Mouse (Mus musculus) forebrain, embryonic 11.5 days (tissue): Measurements from ENCODE around the gene Golt1a. TPM values are rescaled to one million over a fixed set of nuclear protein-coding genes. Genes with fewer than 3 reads are reported as not detected.

ENCODE experiments used
- ATAC-seq: fragments of 200-750 bp; cut with Nextera tagmentation; replicated peaks from 2 replicates; pipeline ENCODE4 v1.8.0; 2017; ENCODE audit warnings: moderate TSS enrichment; ENCODE audit not compliant: low FRiP score
- DNase-seq: peaks from one replicate; pipeline ENCODE4 v3.0.0-alpha.2; 2017; ENCODE audit warnings: low spot score
- H3K27ac ChIP-seq: fragments of 300-500 bp; sonication (generic); 2 replicates; pipeline ENCODE4 v1.5.1; 2014; ENCODE audit warnings: low read depth, low read length
- H3K27me3 ChIP-seq: fragments of 300-500 bp; sonication (generic); 2 replicates; pipeline ENCODE4 v1.6.1; 2014; ENCODE audit warnings: mild to moderate bottlenecking, low read length, mixed read lengths; ENCODE audit not compliant: control insufficient read depth, insufficient read depth
- H3K36me3 ChIP-seq: fragments of 300-500 bp; sonication (generic); 2 replicates; pipeline ENCODE4 v1.6.1; 2014; ENCODE audit warnings: mild to moderate bottlenecking, low read length, moderate library complexity, mixed read lengths; ENCODE audit not compliant: control insufficient read depth, insufficient read depth
- H3K4me1 ChIP-seq: fragments of 300-500 bp; sonication (generic); replicated peaks from 2 replicates; pipeline ENCODE4 v1.6.1; 2014; ENCODE audit warnings: low read length, mixed read lengths; ENCODE audit not compliant: control insufficient read depth, insufficient read depth
- H3K4me2 ChIP-seq: fragments of 300-500 bp; sonication (generic); 2 replicates; pipeline ENCODE4 v1.6.1; 2014; ENCODE audit warnings: low read depth, mild to moderate bottlenecking, low read length, moderate library complexity, mixed read lengths; ENCODE audit not compliant: severe bottlenecking
- H3K4me3 ChIP-seq: fragments of 300-500 bp; sonication (generic); 2 replicates; pipeline ENCODE4 v1.5.1; 2014; ENCODE audit warnings: low read depth, low read length
- H3K9ac ChIP-seq: fragments of 300-500 bp; sonication (generic); 2 replicates; pipeline ENCODE4 v1.6.1; 2014; ENCODE audit warnings: low read length
- H3K9me3 ChIP-seq: fragments of 300-500 bp; sonication (generic); 2 replicates; pipeline ENCODE4 v1.6.1; 2016; ENCODE audit warnings: low read length, mixed read lengths; ENCODE audit not compliant: control insufficient read depth
- WGBS: fragments of 180-500 bp; shearing (Covaris S2); extraction: QIAGEN DNeasy Blood & Tissue Kit; methylation state at CpG from one replicate; pipeline ENCODE4 v1.1.7; 2014; 5-methylcytosine and 5-hydroxymethylcytosine counted together
- polyA plus RNA-seq: library from polyadenylated mRNA; unstranded; fragments of >200 nt; fragmentation: Nextera tagmentation; extraction: Ambion mirVana; gene quantifications from 2 replicates; pipeline ENCODE4 v1.2.1, GENCODE M21; 2014

The Golt1a gene
- polyA plus RNA-seq, 1 experiment from 2014 or later, result not detected

DNA sequence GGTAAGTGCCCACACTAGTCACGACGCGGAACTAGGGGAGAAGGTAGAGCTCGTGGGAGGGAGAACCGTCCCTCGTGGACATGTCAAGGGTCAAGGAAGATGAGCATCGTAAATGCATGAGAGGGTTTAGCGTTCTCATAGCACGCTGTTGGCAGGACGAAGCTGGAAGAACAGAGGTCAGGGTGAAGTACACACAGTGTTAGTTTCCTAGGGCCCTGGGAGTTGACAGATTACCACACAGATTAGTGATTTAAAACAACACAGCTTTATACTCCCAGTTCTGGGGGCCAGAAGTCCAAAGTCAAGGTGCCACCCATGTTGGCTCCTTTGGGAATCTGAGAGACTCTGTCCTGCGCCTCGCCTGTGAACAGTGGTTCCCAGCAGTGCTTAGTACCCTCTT lies 21.7 kb upstream of the Golt1a start:
- H3K4me1 ChIP-seq, result no peaks in the 10 kb centered on the region
- H3K4me2 ChIP-seq, result no peak overlapping the region
- H3K27me3 ChIP-seq, result no peaks in the 10 kb centered on the region
- no peak overlapping the region for H3K9ac ChIP-seq
- ATAC-seq (no peak), DNase-seq (no peak)
- H3K9me3 ChIP-seq, result no peaks in the 10 kb centered on the region
- no peak overlapping the region for H3K27ac ChIP-seq
- no peak overlapping the region for H3K4me3 ChIP-seq
- WGBS, result 95% methylated on average over 12 of the region's 12 CpGs
- H3K36me3 ChIP-seq, result no peaks in the 10 kb centered on the region; the same call in 1 of the 2 replicates

DNA sequence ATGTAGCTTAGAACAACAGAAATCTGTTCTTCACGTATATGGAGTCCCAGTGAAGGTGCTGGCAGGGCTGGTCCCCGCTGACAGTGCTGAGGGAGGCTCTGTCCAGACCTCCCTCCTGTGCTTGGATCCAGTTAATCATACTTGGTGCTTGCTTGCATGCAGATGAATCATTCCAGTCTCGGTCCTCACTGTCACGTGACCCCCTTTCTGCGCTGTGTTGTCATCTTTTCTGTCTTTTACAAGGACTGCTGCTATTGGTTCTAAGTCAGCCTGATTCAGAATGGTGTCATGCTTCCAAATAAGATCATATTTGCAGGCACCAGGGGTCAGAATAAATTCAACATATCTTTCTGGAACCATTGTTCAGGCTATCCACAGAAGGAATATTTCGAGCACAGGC lies 17.7 kb upstream of the Golt1a start:
- DNase-seq, result no peak
- no peaks in the 10 kb centered on the region; the same call in 1 of the 2 replicates for H3K36me3 ChIP-seq
- 91% methylated on average over 6 of the region's 6 CpGs for WGBS

DNA sequence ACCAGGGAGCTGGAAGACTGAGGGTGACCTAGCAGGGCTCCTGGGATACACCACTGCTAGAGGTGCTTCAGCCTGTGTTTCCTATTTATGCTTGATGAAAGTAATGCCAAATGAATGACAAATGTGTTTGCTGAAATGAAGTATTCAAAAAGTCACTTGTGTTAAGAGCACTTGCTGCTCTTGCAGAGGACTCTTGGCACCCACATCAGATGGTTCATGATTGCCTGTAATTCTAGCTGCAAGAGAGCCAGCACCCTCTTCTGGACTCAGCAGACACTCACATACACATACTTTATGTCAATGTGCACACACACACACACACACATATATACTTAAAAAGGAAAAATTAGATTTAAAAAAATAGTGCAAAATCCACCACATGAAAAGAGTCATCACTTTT lies 17.0 kb upstream of the Golt1a start:
- DNase-seq (no peak), ATAC-seq (no peak)
- Histone ChIP-seq H3K27me3 (no peaks in the 10 kb centered on the region), H3K27ac (no peak overlapping the region), H3K9me3 (no peaks in the 10 kb centered on the region), H3K36me3 (no peaks in the 10 kb centered on the region; the same call in 1 of the 2 replicates), H3K4me1 (no peaks in the 10 kb centered on the region), H3K9ac (no peak overlapping the region), H3K4me3 (no peak overlapping the region), H3K4me2 (no peak overlapping the region)

More for the DNA sequence above, 17.7 kb upstream of the Golt1a start:
- Histone ChIP-seq H3K9me3 (no peaks in the 10 kb centered on the region), H3K4me1 (no peaks in the 10 kb centered on the region), H3K27me3 (no peaks in the 10 kb centered on the region), H3K4me2 (no peak overlapping the region), H3K9ac (no peak overlapping the region), H3K4me3 (no peak overlapping the region), H3K27ac (no peak overlapping the region)
- ATAC-seq, result no peak

DNA sequence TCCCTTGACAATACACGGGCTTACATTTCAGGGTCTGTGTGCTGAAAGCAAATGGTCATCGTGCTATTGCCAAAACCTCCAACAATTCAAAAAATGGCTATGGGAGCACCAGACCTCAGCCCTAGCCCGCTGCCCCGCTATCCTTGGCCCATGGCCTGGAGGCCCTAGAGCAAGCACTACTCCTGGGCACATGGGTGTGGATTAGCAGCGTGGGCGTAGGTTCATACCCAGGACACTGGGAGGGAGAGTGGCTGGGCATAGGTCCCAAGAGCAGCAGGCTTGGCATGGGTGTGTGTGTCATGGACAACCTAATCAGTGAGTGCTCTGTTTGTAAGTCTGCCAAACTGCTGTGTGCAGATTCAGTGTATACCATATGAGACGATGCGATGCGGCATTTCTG lies 13.2 kb upstream of the Golt1a start:
- DNase-seq (no peak), ATAC-seq (no peak)
- Histone ChIP-seq H3K27ac (no peak overlapping the region), H3K4me1 (0 out of 2 replicates have a peak, but pooled peaks cover 2% of the 10 kb centered on the region), H3K9me3 (no peaks in the 10 kb centered on the region), H3K4me3 (no peak overlapping the region), H3K4me2 (no peak overlapping the region), H3K27me3 (no peaks in the 10 kb centered on the region), H3K36me3 (no peaks in the 10 kb centered on the region; the same call in 1 of the 2 replicates), H3K9ac (no peak overlapping the region)
- 95% methylated on average over 9 of the region's 9 CpGs for WGBS

DNA sequence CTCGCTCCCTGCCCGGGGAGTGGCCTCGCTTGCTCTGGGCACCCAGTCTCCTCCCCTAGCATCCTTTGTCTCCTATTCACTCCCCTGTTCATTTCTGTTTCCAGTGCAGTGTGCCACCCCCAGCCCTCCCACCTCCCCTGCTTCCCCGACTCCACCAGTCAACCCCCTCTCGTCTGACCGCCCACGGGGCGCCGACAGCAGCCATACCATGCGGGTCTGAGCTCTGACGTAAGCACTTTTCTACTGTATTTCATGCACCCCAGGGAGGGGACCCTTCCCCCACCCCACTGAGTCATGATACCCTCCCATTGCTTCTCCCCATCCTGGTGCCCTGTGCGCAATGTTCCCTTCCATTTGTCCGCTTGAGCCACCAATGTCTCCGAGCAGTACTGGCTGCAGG lies 10.8 kb upstream of the Golt1a start:
- no peak overlapping the region for H3K4me2 ChIP-seq
- H3K9me3 ChIP-seq, result no peaks in the 10 kb centered on the region
- no peak overlapping the region for H3K4me3 ChIP-seq
- no peaks in the 10 kb centered on the region for H3K27me3 ChIP-seq
- ATAC-seq (no peak), DNase-seq (no peak)
- no peak overlapping the region for H3K27ac ChIP-seq
- no peak overlapping the region for H3K9ac ChIP-seq
- H3K36me3 ChIP-seq, result no peaks in the 10 kb centered on the region; the same call in 1 of the 2 replicates
- 0 out of 2 replicates have a peak, but pooled peaks cover 2% of the 10 kb centered on the region for H3K4me1 ChIP-seq
- 48% methylated on average over 14 of the region's 14 CpGs for WGBS

GRCm38 (mm10) chr1:133302540-133302939 lies 7.1 kb upstream of the Golt1a start:
- Histone ChIP-seq H3K4me3 (no peak overlapping the region), H3K9ac (no peak overlapping the region), H3K27me3 (no peaks in the 10 kb centered on the region), H3K36me3 (no peaks in the 10 kb centered on the region), H3K9me3 (no peaks in the 10 kb centered on the region), H3K4me2 (no peak overlapping the region), H3K27ac (no peak overlapping the region), H3K4me1 (0 out of 2 replicates have a peak, but pooled peaks cover 2% of the 10 kb centered on the region)
- WGBS, result 59% methylated on average over 3 of the region's 3 CpGs
- DNase-seq (no peak), ATAC-seq (no peak)

DNA sequence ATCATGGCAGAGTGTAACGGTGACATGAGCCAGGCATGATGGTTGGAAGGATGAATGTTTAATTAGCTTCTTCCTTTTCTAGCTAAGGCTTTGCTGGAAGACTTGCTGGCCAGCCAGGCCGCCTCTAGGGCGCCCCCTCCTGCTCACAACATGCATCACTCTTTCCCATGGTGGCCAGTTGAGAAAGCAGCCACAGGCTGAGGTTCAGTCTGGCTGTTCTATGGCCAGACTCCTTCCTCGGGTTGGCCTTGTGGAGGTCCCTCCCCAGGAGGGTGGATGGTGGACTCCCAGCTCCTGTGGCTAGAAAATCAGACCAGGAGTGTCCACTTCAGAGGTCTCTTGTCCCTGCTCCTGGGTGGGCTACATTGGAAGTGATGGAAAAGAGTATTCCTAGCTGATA lies 2.8 kb upstream of the Golt1a start:
- Histone ChIP-seq H3K27ac (no peak overlapping the region), H3K9ac (no peak overlapping the region), H3K4me3 (no peak overlapping the region), H3K9me3 (no peaks in the 10 kb centered on the region), H3K4me2 (no peak overlapping the region), H3K27me3 (no peaks in the 10 kb centered on the region), H3K36me3 (no peaks in the 10 kb centered on the region), H3K4me1 (no peaks in the 10 kb centered on the region)
- whole genome bisulfite sequencing, result 13% methylated on average over 4 of the region's 4 CpGs
- ATAC-seq, result peak; percentile 53
- DNase-seq, result peak; percentile 88

DNA sequence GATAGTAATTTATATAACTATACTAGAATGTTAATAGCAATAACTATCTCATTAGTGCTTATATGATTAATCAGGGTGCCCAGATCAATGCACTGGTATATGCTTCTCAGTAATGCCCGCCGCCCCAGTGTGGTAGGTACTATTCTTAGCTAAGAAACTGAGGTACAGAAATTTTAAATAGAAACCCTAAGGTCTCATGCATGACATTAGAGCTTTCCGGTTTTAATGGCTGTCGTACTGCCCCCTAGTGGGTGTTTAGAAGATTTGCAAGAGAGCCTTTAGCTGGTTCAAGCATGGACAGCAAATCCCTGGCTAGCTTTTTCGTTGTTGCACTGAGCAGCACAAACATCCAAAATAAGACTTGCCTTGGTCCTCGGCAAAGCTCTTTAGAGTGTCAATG lies 2.3 kb upstream of the Golt1a start:
- Histone ChIP-seq H3K27me3 (no peaks in the 10 kb centered on the region), H3K4me2 (no peak overlapping the region), H3K9ac (no peak overlapping the region), H3K27ac (no peak overlapping the region), H3K9me3 (no peaks in the 10 kb centered on the region), H3K4me3 (no peak overlapping the region), H3K4me1 (no peaks in the 10 kb centered on the region), H3K36me3 (no peaks in the 10 kb centered on the region)
- ATAC-seq (0 out of 2 replicates have a peak, but pooled peaks have one; percentile 63), DNase-seq (peak; percentile 69)
- 15% methylated on average over 6 of the region's 6 CpGs for WGBS

DNA sequence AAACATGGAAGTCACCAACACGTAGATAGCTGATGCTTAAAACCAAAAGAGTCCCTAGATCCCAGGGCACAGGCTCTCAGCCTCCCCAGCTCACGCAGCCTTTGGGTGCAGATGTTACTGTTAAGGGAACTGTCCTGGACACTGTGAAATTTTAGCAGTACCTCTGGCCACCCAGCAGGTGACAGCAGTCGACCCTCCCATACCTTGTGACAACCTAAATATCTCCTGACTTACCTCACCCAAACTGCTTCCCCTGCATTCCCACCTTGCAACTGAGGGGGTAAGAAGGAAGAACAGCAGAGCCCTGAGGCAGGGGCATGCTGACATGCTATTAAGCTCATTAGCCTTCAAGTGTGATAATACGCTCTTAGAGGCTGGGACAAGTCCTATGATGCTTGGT lies 1.6 kb downstream of the Golt1a start:
- H3K36me3 ChIP-seq, result no peaks in the 10 kb centered on the region
- H3K4me3 ChIP-seq, result no peak overlapping the region
- DNase-seq (no peak), ATAC-seq (no peak)
- H3K27me3 ChIP-seq, result no peaks in the 10 kb centered on the region
- WGBS, result 58% methylated on average over 4 of the region's 4 CpGs
- H3K4me2 ChIP-seq, result no peak overlapping the region
- no peak overlapping the region for H3K27ac ChIP-seq
- H3K9me3 ChIP-seq, result no peaks in the 10 kb centered on the region
- H3K4me1 ChIP-seq, result peaks cover 1% of the 10 kb centered on the region; the same call in 1 of the 2 replicates
- H3K9ac ChIP-seq, result no peak overlapping the region
